Comparison of ENCODE assay signal across 18 mouse cellular contexts in genomic region chr14:20039795-20040194, GRCm38 (mm10).
"Had no signal": no experiment of that assay in that cellular context is flagged by ENCODE, and none has a peak within 500 bp of the region (broad histone marks: within the 10 kb centered on the region; RNA-seq: fewer than 3 reads in every experiment).

No protein-coding gene starts in this region.

- H3K4me1 ChIP-seq: midbrain, embryonic 13.5 days; midbrain, embryonic 15.5 days; neural tube, embryonic 13.5 days had no signal

- H3K4me2 ChIP-seq: lung, embryonic 14.5 days; midbrain, embryonic 11.5 days; midbrain, embryonic 13.5 days; midbrain, embryonic 15.5 days; neural tube, embryonic 13.5 days; neural tube, embryonic 15.5 days had no signal

- H3K4me3 ChIP-seq: megakaryocyte, embryonic 14.5 days; midbrain, embryonic 13.5 days; midbrain, embryonic 15.5 days; neural tube, embryonic 13.5 days; neural tube, embryonic 15.5 days had no signal

- H3K27ac ChIP-seq: midbrain, embryonic 13.5 days; midbrain, embryonic 15.5 days; neural tube, embryonic 13.5 days; neural tube, embryonic 15.5 days had no signal

- H3K36me3 ChIP-seq: midbrain, embryonic 13.5 days; midbrain, embryonic 15.5 days; neural tube, embryonic 13.5 days; neural tube, embryonic 15.5 days had no signal

- ATAC-seq: midbrain, embryonic 13.5 days; midbrain, embryonic 15.5 days had no signal

- H3K9me3 ChIP-seq: midbrain, embryonic 13.5 days; midbrain, embryonic 15.5 days; neural tube, embryonic 13.5 days; neural tube, embryonic 15.5 days had no signal

- H3K9ac ChIP-seq: lung, embryonic 14.5 days; midbrain, embryonic 13.5 days; midbrain, embryonic 15.5 days; neural tube, embryonic 13.5 days; neural tube, embryonic 15.5 days had no signal

- DNase-seq: lung, adult 18-20 months; lung, embryonic 14.5 days; lung, postnatal 10 days; lung, postnatal 4 days; retina, postnatal 1 day; right cerebral cortex, adult 18-20 months; right cerebral cortex, postnatal 25 days; right cerebral cortex, postnatal 4 days; spleen, adult 18-20 months; thymus, adult 18-20 months; thymus, postnatal 14 days; thymus, postnatal 36 days had no signal

- H3K27me3 ChIP-seq: midbrain, embryonic 13.5 days; midbrain, embryonic 15.5 days; neural tube, embryonic 13.5 days; neural tube, embryonic 15.5 days had no signal
